Mouse (Mus musculus) heart, adult 9 months (tissue): ENCODE data around the gene Gm39115.
A peak's percentile ranks its signal among the peaks of the same experiment; 100 is the strongest.
"Not testable (repeated sequence)": the region's sequence is repeated elsewhere in the genome, so short reads cannot be mapped to it uniquely, and the experiment has no call there.

Experiments
- DNase-seq, 2 experiments: peaks; one replicate each; pipeline ENCODE4 v3.0.0; 2022; ENCODE audit warnings: low spot score in 2 of 2

Gene Gm39115

DNA sequence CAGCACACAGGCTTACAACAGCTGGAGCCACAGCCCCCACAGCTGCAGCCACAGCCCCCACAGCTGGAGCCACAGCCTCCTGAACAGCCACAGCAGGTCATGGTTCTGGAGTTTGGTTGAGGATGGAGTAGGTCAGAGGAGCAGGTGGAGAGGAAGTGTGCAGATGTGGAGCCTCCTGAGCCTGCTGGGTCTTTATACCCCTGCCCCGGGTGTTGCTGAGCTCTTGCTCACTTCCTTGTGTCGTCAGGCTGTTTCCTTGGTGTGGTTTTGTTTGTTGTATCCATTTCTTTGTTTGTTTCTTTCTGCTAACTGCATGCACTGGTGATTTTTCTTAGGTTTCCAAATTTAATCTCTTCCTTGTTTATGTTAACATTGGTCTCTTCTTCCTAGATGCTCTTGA is at the start of gene Gm39115:
Gm39115 (minus strand) TSS at position 101 of the 400 bp plus-strand sequence.
- not testable (repeated sequence) for DNase-seq

DNA sequence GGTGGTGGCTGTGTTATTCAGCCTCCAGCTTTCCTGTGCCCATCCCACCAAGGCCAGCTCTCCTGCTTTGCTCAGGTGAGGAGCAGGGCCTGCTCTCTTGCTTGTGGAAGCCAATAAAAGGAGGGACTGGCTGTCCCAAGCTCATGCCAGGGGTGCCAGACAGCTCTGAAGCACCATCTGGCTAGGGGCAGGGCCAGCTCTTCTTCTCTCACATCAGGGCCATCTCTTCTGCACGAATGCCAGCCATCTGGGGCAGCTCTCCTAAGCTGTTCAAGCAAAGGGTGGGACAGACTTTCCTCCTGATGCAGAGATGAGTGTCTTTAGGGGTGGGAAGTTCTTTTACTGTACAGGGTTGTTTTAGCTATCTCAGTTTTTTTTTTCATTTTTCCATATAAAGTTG is 45.2 kb upstream of the Gm39115 start:
- DNase-seq, result no peak

DNA sequence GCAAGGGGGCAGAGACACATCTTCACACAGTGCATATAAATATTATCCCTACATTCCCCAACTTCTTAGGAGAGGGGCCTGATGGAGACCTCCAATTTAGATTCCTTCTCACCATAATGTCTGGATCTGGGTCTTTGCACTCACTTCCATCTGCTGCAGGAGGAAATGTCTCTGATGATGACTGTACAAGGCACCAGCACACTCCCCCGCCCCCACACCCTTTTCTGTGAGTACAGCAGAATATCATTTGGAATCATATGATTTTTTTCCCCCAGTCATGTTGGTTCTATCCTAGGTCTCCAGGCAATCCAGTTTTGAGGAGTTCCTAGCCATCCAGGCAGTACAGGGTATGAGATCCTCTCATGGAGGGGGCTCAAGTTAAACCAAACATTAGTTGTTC is 42.9 kb upstream of the Gm39115 start:
- no peak for DNase-seq

DNA sequence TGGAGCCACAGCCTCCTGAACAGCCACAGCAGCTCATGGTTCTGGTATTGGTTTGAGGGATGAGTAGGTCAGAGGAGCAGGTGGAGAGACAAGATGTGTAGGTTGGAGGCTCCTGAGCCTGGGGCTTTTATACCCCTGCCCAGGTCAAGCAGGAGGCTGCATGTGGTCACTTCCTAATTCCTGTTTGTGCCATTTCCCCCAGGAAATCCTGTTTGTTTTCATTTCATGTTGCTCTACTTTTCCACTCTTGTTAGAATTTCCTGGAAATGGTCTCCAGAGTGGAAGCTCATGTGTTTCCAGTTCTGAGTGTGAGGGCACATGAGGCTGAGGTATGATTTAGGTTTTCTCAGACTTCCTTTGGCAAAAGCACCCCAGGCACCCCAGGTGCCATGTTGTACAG is 40.1 kb upstream of the Gm39115 start, which contains the start of gene Krtap5-2:
Krtap5-2 (minus strand) TSS at position 101 of the 400 bp plus-strand sequence.
- DNase-seq, result not testable (repeated sequence)

DNA sequence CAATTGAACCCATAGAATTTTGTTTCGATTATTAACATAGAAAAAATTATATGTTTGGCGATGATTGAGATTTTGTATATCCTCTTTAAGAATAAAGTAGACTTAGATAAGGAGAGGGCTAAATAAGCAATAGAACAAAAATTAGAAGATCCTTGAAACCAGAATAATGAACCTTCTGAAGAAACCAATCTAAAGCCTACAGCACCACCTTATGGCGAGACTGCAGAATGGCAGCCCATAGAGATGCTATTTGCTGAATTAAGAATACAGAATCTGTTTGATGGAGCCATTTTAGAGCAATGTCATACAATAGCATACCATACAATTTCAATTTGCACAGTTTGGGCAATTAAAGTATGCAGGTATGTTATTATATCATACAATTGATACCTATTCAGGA is 34.0 kb upstream of the Gm39115 start:
- DNase-seq, result no peak

DNA sequence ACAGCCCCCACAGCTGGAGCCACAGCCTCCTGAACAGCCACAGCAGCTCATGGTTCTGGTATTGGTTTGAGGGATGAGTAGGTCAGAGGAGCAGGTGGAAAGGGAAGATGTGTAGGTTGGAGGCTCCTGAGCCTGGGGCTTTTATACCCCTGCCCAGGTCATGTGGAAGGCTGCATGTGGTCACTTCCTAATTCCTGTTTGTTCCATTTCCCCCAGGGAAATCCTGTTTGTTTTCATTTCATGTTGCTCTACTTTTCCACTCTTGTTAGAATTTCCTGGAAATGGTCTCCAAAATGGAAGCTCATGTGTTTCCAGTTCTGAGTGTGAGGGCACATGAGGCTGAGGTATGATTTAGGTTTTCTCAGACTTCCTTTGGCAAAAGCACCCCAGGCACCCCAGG is 29.8 kb upstream of the Gm39115 start, which contains the start of gene Gm4553:
Gm4553 (minus strand) TSS at position 101 of the 400 bp plus-strand sequence.
- not testable (repeated sequence) for DNase-seq

DNA sequence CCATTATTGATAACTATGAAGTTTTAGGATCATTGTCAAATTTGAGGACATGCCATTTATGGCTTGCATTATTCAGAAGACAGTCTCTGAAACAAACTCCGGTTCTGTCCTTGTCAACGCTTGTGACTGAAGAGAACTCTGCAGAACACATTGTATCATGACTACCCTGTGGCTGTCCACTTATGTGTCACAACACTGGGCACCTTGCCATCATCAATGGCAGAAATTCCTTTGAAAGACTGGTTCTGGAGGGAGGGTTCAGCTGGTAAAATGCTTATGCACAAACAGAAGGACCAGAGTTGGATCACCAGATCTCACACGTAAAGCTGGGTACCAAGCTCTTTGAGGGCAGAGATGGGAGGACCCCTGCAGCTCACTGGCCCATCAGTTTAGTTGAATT is 23.5 kb upstream of the Gm39115 start:
- no peak for DNase-seq

DNA sequence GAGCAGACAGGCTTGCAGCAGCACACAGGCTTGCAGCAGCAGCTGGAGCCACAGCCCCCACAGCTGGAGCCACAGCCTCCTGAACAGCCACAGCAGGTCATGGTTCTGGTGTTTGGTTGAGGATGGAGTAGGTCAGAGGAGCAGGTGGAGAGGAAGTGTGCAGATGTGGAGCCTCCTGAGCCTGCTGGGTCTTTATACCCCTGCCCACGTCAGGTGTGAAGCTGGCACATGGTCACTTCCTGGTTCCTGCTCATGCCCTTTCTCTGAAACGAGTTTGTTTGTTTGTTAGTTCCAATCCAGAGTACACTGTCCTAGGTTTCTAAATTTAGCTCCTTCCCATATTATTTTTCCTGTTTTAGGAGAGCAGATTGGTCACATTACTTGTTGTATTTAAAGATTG is 21.2 kb upstream of the Gm39115 start, which contains the start of gene Gm29735:
Gm29735 (minus strand) TSS at position 101 of the 400 bp plus-strand sequence.
- DNase-seq, result not testable (repeated sequence)

DNA sequence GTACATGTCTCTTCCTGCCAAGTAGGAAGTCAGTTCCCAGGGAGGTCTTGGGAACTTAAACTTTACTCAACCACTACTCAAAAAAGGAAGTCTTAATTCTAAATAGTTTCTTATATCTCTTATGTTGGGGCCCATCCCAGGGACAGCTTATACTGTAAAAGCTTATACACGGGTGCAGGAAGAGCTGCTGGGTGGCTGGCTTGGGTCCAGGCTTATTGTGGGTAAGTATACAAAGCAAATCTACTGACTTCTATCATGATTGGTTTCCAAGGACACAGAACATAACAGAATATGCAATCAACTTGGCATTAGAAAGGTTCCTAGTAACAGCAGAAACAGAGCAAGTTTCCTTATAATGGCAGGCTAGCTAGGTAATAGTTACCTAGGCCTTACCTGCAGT is 19.5 kb upstream of the Gm39115 start:
- DNase-seq, result no peak

DNA sequence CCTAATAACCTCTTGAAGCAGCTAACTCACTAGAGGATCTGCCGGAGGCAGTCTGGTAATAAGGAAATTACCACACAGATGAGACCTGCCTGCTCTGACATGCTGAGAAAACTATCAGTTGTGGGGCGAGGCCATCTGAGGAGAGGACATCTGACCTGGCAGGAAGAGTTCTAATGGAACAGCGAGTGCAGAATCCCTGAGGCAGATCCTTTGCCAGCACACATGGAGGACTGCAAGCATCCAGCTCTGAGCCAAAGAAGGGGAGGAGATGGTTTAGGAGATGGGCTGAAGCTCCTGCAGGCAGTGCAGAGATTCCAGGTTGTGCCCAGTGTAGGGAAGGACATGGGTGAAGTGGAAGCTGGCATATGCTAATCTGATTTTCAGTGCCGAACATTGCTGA is 16.4 kb upstream of the Gm39115 start:
- DNase-seq, result no peak

DNA sequence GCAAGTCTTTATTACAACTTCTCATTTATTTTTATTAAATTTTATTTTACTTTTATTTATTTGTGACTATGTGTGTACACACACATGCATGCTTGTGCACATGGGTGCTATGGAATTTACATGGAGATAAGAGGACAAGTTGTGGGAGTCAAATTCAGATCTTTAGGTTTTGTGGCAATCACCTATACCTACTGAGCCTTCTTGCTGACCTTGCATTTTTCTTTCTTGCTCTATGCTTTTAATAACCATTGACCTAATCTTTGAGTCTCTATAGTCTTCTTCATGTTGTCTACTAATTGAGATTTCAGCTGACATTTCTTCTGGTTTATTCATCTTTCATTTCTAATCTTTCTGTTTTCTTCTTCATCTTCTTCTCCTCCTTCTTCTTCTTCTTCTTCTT is 12.8 kb upstream of the Gm39115 start:
- DNase-seq, result no peak

DNA sequence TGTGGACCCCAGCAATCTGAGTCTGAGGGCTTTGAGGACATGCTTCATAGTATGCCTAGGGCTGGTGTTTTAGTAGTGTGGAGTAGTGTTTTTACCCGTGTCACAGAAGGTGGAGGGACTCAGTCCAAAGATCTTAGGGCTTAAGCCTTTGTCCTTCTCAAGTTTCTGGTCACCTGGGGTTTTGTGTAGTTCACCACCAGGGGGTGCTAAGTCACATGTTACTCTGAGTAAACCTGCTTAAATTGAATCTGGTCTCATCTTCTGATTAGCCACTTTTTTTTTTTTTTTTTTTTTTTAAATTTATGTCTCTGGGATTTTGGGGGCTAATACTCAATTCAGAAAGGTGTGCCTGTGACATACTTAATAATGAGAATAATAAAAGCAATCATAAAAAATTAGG is 10.2 kb upstream of the Gm39115 start:
- peak; percentile 8 to 30 for DNase-seq

DNA sequence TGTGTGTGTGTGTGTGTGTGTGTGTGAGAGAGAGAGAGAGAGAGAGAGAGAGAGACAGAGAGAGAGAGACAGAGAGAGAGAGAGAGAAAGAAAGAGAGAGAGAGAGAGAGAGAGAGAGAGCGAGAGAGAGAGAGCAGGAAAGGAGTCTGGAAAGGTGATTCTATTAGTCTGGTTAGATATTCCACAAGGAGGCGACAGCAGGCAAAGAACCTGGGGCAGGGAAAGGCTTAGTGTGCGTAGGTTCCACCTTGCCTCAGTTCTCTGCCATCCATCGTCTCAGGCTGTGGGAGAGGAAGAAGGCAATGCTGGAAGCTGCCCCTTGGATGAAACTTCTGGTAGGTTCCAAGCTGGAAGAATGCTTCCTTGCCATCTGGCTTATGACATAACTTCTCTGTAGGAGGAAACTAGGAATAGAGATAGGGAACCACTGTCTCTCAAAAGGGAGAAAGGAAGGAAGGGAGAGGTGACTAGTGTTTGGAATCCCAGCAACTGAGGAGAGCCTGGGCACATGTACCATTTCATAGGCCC is 9.6 kb upstream of the Gm39115 start:
- DNase-seq, result no peak

DNA sequence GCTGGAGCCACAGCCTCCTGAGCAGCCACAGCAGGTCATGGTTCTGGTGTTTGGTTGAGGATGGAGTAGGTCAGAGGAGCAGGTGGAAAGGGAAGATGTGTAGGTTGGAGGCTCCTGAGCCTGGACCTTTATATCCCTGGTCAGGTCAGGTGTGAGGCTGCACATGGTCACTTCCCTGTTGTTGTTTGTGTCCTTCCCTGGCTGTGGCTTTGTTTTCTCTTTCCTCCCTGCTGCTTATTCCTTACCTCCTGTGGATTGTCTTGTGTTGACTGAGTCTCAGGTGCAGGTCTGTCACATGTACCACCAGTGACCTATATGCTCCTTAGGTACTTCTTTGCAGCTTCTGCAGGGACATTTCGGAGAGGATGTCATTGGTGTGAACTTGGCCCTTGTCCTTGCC is 8.7 kb upstream of the Gm39115 start, which contains the start of gene Gm45337:
Gm45337 (minus strand) TSS at position 101 of the 400 bp plus-strand sequence.
- no peak for DNase-seq

DNA sequence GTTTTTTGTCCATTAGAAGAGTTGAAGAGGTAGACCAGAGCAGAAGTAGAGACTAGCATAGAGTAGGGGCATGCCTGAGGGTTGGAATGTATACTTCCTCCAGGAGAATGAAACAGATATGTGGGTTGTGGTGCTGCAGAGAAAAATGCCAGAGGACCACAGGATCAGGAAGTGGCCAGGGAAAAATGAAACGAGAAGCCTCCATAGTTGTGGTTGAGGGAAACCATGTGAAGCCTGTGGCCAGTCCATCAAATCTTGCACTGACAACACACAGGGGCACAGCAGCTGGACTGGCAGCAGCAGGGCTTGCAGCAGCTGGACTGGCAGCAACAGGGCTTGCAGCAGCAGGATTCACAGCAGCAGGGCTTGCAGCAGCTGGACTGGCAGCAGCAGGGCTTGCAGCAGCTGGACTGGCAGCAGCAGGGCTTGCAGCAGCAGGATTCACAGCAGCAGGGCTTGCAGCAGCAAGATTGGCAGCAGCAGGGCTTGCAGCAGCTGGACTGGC is 7.7 kb upstream of the Gm39115 start:
- DNase-seq, result not testable (repeated sequence)

DNA sequence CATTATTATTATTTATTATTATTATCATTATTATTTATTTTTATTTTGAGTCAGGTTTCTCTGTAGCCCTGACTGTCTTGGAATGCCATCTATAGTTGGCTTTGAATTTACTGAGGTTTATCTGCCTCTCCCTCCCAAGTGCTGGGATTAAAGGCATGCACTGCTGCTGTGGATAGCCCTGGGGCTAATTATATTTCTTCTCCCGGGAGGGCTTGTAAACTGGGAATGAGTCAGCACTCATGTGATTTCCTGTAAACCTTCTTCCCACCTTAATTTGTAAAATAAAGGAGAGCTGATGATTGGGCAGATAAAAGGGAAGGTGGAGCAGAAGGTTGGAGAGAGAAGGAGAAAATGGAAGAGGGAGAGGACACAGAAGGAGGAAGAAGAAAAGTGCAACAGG is 4.9 kb upstream of the Gm39115 start:
- no peak for DNase-seq

DNA sequence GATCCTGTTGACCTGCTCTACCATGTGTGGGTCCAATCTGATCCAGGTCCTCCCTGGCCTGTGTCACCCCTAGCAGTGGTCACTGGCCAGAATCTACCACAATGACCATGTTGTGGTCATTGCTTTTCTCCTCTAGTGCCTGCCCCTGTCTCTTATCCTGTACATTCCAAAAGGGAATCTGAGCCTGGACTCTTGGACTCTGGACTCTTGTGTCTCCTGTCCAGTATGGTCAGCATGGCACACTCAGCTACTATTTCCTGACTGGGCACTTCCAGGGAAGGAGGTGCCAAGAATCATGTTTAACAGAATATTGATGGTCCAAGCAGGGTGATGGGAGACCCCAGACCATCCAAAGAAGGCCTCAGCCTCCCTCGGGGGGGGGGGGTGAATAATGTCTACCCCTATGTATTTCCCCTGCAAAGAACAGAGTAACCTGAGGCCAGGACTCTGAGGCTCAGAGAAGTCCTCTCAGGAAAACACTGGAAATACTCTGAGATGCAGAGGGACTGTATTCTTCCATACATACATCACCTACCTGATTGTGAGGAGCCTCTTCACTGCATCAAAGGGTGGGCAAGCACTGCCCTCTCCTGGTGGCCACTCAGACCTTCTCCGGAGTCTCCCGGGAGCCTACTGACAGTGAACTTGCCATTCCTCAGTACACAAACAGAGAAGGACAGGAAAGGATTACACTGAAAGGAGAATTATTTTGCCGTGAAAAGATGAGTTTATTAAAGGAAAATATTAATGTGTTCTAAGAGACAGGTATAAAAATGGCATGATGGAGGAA is 1.4 kb downstream of the Gm39115 start:
- DNase-seq, result no peak

DNA sequence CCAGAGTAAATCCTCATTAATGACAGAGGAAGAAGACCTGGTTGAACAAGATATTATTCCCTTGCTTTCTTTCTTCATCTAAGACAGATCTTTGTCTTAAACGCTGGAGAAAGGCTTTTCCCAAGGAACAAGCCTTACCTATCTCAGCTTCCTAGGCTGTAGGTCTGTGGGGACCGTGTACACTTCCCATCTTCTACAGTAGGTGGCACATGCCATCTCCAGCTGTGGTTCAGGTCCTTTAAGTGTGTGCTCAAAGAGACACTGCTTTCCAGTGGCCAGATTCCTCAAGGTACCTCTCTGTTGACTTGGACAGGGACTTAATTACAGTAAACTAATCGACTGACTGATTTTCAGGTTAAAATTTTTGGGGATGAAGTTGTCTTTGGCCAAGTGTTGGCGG is 7.0 kb downstream of the Gm39115 start:
- DNase-seq, result no peak

DNA sequence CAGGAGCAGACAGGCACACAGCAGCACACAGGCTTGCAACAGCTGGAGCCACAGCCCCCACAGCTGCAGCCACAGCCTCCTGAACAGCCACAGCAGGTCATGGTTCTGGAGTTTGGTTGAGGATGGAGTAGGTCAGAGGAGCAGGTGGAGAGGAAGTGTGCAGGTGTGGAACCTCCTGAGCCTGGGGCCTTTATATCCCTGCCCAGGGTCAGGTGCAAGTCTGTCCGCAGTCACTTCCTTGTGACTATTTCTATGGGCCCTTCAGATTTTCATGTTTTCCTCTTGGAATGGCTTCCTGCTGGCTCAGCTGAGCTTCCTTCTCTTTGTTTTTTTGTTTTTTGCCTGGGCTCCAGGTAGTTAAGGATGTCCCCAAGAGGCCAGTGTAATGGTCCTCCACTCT is 15.2 kb downstream of the Gm39115 start, which contains the start of gene Gm45618:
Gm45618 (minus strand) TSS at position 101 of the 400 bp plus-strand sequence.
- DNase-seq, result not testable (repeated sequence)

DNA sequence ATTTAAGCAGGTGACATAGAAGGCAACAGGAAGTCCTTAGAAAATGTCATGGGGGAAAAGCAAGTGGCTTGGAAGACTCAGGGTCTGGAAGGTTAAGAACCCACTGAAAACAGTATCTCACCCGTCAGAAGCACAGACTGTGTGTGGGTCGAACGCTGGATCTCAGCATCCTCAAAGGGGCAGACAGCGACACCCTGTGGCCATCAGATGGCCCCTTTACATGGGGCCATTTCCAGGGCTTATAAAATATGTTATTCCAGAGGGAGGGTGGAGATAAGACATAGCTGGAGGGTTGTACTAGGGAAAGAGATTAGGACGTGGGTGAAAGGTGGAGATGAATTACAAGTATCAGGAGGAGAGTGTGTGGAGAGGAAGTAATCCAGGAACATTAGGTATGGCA is 16.2 kb downstream of the Gm39115 start:
- no peak for DNase-seq

DNA sequence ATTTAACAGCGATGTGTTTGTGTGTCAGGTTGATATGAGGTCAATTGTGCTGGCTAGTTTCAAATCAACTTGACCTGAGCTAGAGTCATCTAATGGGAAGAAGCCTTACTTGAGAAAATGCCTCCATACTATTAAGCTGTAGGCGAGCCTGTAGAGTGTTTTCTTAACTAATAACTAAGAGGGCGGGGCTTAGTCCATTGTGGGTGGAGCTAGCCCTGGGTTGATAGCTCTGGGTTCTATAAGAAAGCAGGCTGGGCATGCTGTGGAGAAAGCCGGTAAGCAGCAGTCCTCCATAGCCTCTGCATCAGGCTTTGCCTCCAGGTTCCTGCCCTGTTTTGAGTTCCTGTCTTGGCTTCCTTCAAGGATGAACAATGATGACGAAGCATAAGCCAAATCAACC is 31.1 kb downstream of the Gm39115 start:
- no peak for DNase-seq

DNA sequence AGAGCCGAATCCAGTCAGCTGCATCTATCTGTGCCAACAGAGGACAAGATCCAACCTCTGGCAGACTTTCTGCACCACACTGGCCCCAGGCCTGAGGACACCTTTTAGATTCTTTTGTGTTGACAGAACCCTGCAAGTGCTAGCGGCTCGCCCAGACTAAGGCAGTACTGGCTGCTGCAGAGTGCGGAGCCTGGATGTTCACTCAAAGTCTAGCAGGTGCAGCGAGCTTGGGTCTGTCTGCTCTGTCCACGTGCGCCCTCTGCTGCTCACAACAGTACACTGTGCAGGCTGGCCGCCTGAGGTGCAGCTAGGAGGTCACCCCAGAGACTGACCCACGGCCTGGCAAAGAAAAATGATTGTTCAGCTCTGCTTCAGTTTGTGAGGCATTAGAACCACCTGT is 38.1 kb downstream of the Gm39115 start:
- peak; percentile 61 to 79 for DNase-seq

DNA sequence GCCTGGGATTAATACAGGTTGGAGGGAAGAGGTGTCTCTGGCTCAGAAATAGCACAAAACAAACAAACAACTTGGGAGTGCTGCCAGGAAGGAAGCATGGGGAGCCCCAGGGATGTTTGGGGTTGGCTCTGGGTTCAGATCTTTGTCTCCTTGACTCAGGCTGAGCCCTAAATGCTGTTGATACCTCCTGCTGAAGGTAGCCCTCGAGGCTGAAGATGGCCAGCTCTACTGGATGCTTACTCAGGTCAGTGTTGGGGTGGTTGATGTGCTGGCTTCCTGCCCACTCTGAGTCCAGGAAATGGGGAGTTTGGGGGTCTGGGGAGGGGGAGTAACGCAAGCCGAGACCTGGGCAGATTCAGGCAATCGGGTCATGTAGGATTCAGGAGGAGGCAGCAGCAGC is 39.1 kb downstream of the Gm39115 start:
- DNase-seq, result no peak
